ENCODE assay signal across 34 mouse cellular contexts in the genomic region with DNA sequence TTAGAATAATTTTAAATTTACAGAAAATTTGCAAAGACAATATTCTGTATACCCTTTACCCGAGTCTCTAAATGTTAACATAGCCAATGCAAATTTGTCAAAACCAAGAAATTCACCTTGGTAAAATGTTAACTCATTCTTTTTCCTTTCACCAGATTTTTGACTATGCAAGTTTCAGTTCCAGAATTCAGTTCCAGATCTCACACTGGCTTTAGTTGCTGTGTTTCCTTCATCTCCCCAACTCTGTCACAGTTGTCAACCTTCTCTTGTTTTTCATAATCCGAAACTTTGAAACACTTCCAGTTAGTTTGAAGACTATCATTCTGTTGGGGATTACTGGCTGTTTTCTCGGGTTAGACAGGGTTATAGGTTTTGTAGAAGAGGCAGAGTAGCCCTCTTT.
"Had no signal": no experiment of that assay in that cellular context is flagged by ENCODE, and none has a peak within 500 bp of the region (broad histone marks: within the 10 kb centered on the region; RNA-seq: fewer than 3 reads in every experiment).

No protein-coding gene starts in this region.

- H3K4me2 ChIP-seq: heart, embryonic 11.5 days; heart, embryonic 12.5 days; heart, embryonic 13.5 days; heart, embryonic 15.5 days; hindbrain, embryonic 12.5 days; hindbrain, embryonic 13.5 days; hindbrain, embryonic 14.5 days; hindbrain, embryonic 15.5 days; intestine, embryonic 15.5 days; kidney, embryonic 15.5 days had no signal

- H3K4me3 ChIP-seq: heart, embryonic 12.5 days; heart, embryonic 13.5 days; heart, embryonic 15.5 days; hindbrain, embryonic 10.5 days; hindbrain, embryonic 12.5 days; hindbrain, embryonic 13.5 days; hindbrain, embryonic 15.5 days; intestine, embryonic 15.5 days; kidney, embryonic 15.5 days; layer of hippocampus, adult 2 months; left cerebral cortex, adult 2 months had no signal

- ATAC-seq: hindbrain, embryonic 16.5 days; hindbrain, postnatal 0 days; inflammation-experienced regulatory T-cells, adult 6 months; intestine, embryonic 15.5 days; intestine, embryonic 16.5 days; intestine, postnatal 0 days had no signal

- H3K27me3 ChIP-seq: heart, embryonic 12.5 days; heart, embryonic 13.5 days; heart, embryonic 15.5 days; hindbrain, embryonic 12.5 days; hindbrain, embryonic 13.5 days; hindbrain, embryonic 15.5 days; intestine, embryonic 15.5 days; kidney, embryonic 15.5 days had no signal

- DNase-seq: heart, postnatal 10 days; heart, postnatal 14 days; heart, postnatal 36 days; heart, postnatal 4 days; kidney, adult 11 months; kidney, adult 18-20 months; kidney, adult 2 months; kidney, adult 8-10 months; kidney, adult 9 months; kidney, postnatal 14 days; kidney, postnatal 25 days; kidney, postnatal 36 days; kidney, postnatal 4 days; layer of hippocampus, adult 9-11 months; layer of hippocampus, postnatal 36 days had no signal

- H3K9ac ChIP-seq: heart, embryonic 12.5 days; heart, embryonic 13.5 days; heart, embryonic 15.5 days; hindbrain, embryonic 12.5 days; hindbrain, embryonic 13.5 days; hindbrain, embryonic 14.5 days; hindbrain, embryonic 15.5 days; intestine, embryonic 15.5 days; kidney, embryonic 15.5 days had no signal

- H3K4me1 ChIP-seq: heart, embryonic 12.5 days; heart, embryonic 13.5 days; heart, embryonic 15.5 days; hindbrain, embryonic 10.5 days; hindbrain, embryonic 12.5 days; hindbrain, embryonic 13.5 days; hindbrain, embryonic 15.5 days; intestine, embryonic 15.5 days; kidney, embryonic 15.5 days had no signal

- H3K9me3 ChIP-seq: heart, embryonic 12.5 days; heart, embryonic 13.5 days; heart, embryonic 15.5 days; hindbrain, embryonic 10.5 days; hindbrain, embryonic 12.5 days; hindbrain, embryonic 13.5 days; hindbrain, embryonic 15.5 days; intestine, embryonic 15.5 days; kidney, embryonic 15.5 days had no signal

- H3K36me3 ChIP-seq: heart, embryonic 15.5 days; intestine, embryonic 15.5 days had no signal

- H3K27ac ChIP-seq: heart, embryonic 13.5 days; heart, embryonic 15.5 days; hindbrain, embryonic 10.5 days; hindbrain, embryonic 12.5 days; hindbrain, embryonic 13.5 days; hindbrain, embryonic 14.5 days; hindbrain, embryonic 15.5 days; hindbrain, postnatal 0 days; intestine, embryonic 15.5 days; kidney, embryonic 15.5 days; kidney, postnatal 0 days; layer of hippocampus, adult 2 months; left cerebral cortex, adult 2 months had no signal
